Mouse (Mus musculus): Measurements from ENCODE around the gene Col8a2.

Col8a2 gene

DNA sequence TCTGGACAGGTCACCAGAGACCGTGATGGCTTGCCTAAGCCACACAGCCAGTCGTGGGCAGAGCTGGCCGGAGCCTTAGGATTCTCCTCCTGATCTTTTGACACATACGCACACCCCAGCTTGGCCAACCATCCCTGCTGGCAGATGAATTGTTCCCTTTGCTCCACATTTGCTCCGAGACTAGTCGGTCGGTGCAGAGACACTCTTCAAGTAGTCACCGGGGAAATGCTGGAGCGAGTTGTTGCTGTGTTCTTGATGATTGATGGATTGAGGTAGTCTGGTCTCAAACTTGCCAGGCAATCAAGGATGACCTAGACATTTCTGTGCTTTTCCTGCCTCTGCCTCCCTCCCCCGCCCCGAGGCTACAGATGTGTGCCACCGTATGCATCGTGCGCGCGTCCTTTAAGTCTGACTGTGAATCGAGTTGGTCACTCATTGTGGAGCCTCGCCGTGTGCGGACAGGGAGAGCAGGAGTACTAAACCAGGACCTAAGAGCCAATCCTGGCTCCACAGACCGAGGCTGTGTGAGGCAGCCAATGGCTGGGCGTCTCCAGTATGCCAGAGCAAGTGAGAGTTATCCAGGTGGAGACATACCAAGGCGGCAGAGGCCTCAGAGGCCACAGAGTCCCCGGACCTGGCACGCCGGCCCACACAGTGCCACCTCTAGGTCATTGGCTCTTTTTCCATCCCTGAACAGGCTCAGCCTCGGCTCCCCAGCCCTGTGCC is 15.2 kb downstream of the Col8a2 start:
- DNase-seq (ENCODE audit: low spot score in 2 of 2) = no peak

DNA sequence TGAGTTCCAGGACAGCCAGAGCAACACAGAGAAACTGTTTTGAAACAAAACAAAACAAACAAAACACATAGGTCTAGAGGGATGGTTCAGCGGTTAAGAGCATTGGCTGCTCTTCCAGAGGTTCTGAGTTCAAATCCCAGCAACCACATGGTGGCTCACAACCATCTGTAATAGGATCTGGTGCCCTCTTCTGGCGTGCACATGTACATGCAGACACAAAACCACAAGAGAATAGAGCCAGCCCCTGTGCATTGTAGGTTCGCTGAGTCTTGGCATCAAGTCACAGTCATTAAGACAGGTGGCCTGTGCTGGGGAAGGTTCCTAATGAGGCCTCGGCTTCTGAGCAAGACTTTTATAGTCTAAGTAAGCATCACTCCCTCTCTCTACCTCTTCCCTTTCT is 17.3 kb downstream of the Col8a2 start:
- no peak for DNase-seq (ENCODE audit: low spot score in 2 of 2)

DNA sequence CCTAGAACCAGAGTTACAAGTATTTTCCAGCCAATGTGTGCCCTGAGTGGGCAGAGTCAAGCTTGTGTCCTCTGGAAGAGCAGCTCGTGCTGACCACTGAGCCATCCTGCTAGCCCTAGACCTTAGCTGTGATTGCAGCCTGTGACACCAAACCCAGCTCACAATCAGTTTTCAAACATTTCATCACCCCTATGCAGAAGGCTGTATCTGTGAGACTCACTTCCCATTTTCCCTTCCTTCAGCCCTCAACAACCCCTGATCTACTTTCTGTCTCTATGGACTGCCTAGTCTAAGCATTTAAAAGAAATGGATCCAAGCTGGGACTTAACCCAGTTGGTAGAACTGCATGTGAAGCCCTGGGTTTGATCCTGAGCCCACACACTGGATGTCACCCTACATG is 18.8 kb downstream of the Col8a2 start:
- no peak for DNase-seq (ENCODE audit: low spot score in 2 of 2)

DNA sequence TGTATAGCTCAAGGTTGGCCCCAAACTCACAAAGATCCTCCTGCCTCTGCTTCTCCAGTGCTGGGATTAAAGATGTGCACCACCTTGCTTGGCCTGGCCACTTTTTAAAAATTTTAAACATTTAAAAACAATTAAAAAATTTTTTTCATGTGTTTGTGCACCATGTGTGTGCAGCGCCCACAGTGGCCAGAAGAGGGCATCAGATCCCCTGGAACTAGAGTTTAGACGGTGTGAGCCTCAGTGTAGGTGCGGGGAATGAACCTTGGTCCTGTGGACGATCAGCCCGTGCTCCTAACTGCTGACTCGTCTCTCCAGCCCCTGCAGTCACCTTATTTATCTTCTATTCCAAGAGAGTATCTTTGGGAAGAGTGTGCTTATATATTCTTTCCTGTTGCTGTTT is 19.5 kb downstream of the Col8a2 start:
- no peak for DNase-seq (ENCODE audit: low spot score in 2 of 2)

DNA sequence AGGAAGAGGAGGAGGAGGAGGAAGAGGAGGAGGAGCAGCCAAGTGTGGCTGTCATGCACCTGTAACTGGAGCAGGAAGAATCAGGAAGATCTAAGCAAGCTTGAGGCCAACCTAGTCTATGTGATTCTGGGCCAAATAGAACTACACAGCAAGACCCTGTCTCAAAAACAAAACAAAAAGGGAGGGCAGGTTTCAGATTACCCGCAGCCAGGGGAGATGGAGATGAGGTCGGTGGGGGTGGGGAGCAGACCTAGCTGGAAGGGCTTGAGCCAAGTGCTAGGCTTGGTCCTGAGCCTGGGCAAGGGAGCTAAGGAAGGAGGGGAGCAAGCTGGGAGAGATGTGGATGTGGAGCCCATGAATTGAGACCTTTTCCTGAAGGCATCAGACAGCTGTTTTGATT is 20.2 kb downstream of the Col8a2 start:
- no peak for DNase-seq (ENCODE audit: low spot score in 2 of 2)

DNA sequence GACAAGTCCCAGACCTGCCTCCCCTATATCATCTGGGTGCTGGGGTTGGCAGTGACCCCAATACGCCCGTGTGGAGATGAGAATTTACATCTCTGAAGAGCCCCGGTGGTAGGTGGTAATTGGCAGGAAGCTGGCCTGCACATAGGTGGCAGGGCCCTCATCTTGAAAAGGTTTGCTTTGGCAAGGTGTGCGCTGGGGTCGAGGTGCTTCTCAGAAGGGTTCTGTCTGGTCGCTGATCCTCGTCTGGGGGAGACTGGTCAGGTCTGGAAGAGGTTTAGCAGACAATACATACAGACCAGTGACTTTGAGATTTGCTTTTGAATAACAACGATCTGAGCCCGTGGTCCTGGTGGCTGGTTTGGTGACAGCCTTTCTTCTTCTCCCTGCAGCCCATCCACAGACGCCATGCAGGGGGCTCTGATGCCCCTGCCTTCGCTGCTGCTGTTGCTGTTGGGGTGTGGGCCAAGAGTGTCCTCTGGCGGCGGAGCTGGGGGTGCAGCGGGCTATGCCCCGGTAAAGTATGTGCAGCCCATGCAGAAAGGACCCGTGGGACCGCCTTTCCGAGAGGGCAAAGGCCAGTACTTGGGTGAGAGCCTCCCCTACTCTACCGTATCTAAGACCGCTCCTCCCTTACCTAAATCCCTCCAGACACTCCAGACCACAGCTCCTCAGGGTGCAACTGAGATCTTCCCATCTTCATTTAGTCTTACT is 22.8 kb downstream of the Col8a2 start:
- no peak for DNase-seq (ENCODE audit: low spot score in 2 of 2)

DNA sequence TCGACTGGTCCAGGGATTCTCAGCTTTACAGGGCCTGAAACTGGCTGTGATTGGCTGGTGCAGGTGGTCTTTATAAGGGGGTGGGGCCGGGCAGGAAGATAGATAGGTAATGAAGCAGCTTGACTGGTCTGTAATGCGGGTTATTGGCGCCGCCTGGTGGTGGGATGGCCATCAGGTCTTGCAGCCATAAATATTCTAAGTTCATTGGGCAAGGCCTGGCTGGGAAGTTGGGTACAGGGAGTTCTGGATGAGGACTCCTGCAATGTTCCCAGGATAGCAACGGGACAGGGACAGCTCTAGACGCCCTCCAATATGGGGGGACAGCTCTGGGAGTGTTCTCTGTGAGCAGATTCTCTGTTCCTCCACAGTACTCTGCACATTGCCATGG is 23.3 kb downstream of the Col8a2 start:
- peak; percentile 71 to 86 for DNase-seq (ENCODE audit: low spot score in 2 of 2)

DNA sequence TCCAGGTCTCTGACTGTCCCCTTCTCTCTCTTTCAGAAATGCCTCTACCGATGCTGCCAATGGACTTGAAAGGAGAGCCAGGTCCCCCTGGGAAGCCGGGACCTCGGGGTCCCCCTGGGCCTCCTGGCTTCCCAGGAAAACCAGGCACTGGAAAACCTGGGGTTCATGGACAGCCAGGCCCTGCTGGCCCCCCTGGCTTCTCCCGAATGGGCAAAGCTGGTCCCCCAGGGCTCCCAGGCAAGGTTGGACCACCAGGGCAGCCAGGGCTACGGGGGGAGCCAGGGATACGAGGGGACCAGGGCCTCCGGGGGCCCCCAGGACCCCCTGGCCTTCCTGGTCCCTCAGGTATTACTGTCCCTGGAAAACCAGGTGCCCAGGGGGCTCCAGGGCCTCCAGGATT is 23.8 kb downstream of the Col8a2 start:
- DNase-seq (ENCODE audit: low spot score in 2 of 2) = no peak

DNA sequence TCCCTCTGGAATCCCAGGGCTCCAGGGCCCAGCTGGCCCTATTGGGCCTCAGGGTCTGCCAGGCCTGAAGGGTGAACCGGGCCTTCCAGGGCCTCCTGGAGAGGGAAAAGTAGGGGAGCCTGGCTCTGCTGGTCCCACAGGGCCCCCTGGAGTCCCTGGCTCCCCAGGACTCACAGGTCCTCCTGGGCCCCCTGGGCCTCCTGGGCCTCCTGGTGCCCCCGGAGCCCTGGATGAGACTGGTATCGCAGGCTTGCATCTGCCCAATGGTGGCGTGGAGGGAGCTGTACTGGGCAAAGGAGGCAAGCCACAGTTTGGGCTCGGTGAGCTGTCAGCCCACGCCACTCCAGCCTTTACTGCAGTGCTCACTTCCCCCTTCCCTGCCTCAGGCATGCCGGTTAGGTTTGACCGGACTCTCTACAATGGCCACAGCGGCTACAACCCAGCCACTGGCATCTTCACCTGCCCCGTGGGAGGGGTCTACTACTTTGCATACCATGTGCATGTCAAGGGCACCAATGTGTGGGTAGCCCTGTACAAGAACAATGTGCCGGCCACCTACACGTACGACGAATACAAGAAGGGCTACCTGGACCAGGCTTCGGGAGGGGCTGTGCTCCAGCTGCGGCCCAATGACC is 25.1 kb downstream of the Col8a2 start:
- DNase-seq (ENCODE audit: low spot score in 2 of 2) = no peak

DNA sequence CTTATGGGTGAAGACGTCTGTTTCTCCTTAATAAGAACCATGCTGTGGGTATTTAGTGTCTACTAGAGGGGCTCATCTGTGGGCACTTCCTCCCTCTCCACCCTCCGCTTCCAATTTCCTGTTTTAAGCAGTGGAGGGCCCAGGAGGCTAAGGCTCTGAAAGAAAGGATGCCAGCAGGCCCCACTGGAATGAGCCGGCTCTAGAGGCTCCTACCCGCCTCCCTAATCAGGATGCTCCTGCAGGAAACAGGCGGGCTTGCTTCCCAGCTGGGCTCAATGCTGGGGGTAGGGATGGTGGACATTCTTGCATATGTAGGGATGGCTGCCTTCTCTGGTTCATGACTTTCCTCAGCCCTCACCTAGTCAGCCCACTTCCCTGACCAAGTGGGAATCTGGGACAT is 26.6 kb downstream of the Col8a2 start:
- DNase-seq (ENCODE audit: low spot score in 2 of 2) = no peak

DNA sequence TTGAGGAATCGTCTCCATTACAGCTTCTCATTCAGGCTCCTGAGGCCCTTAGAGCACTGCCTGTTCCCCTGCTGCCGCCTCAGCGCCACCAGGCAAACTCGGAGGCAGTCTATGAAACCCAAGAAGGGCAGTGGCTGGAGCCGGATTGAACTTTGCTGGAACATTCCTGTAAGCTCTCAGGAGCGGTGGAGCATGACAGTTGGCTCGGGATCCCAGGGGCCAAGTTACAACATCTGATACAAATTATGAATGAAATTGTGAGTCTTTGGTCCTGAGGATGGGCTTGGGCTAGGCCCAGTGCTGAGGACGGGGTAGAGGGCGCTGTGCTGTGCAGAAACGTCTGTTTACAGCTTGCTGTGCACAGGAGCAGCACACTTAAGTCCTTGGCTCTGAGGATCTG is 27.8 kb downstream of the Col8a2 start:
- DNase-seq (ENCODE audit: low spot score in 2 of 2) = no peak

DNA sequence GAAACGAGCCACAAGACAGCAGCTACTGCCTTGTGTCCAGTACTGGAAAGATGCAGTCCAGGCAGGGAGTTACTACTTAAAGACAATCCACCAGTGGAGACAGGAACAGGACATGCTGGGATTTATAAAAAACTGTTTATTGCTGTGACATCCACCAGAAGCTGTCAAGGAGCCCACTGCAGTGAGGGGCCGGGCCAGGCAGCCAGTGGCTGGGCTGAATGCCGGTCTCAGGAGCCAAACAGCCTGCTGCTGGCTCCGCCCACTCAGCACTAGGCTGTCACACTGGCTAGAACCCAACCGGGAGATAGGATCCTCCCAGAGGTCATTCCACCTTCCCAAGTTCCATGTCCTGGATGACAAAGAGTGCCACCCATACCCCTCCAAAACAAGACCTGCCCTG is 29.3 kb downstream of the Col8a2 start:
- DNase-seq (ENCODE audit: low spot score in 2 of 2) = no peak

DNA sequence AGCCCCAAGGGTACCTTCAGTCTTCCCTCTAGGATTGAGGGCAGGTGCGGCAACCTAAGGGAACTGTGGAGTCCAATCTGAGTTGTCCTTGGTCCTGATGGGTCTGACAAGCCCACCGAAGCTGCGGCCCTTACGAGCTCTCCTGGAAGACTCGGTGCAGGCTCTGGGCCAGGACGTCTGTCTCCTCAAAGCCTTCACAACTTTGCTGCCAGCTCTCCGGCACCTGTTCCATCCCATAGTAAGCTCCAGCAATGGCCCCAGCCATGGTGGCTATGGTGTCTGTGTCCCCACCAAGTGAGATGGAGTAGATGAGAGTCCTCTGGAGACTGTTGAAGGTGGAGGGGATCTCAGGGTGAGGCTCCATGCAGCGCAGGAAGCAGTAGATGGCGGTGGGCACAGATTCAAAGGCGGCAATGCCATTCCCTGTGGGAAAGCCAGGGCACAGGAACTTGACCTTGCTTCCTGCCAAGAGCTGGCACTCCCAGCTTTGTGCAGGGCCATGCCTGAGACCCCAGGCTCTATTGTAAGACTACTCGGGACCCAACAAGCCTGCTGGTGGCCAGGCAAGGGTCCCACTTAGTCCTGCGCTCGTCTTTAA is 29.9 kb downstream of the Col8a2 start:
- no peak for DNase-seq (ENCODE audit: low spot score in 2 of 2)

DNA sequence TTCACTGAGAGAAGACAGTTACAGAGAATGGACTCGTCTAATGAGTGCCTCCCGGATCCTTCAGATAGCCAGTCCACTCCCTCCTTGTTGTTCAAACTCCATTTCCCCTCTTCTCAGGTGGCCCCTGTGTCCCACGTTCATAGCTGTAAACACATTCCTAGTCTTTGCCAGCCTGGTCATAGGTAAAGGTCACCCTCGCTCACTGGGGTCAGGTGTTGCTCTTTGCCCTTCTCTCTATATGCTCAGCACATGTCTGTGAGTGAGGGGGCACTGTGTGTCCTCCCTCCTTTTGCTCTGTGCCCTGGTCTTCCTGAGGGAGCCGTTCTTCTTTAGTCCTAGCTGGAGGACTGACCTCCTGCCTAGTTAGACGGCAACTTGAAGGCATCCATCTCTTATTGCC is 33.2 kb downstream of the Col8a2 start:
- no peak for DNase-seq (ENCODE audit: low spot score in 2 of 2)

DNA sequence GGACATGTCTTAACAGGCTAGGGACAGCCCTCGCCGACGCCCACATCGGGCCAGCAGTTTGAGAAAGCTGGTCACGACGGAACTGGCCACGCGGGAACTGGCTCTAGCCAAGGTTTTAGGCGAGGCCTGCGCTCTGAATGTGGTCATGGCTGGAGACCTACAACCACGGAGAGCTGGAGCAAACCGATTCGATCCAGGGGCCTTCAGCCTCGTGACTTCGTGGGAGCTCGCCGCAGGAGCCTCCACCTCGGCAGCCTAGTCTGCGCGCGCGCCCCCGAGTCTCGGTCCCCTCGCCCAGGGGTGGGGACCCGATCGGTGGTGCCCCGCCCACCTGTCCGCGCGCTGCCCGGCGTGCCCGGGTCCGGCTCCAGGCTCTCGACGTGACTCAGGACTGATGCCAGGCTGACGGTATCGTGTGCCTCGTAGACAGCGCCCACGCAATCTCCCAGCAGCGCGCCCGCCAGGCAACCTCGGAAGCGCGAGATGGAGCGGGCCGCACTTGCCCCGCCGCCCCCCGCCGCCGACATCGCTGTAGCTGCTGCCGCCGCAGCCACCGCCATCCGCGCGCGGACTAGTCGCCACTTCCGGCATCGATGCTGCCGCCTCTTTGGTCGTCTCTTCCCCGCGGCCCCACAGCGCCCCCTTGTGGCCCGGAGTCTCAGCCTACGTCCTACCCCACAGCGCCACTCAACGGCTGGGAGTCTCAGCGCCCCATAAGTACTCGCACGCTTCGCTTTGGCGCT is 34.7 kb downstream of the Col8a2 start, which contains the start of gene Adprhl2:
TSS of gene Adprhl2 (minus strand) at position 593 of the 743 bp plus-strand sequence.
- DNase-seq (ENCODE audit: low spot score in 2 of 2) = peak; percentile 95 to 99

DNA sequence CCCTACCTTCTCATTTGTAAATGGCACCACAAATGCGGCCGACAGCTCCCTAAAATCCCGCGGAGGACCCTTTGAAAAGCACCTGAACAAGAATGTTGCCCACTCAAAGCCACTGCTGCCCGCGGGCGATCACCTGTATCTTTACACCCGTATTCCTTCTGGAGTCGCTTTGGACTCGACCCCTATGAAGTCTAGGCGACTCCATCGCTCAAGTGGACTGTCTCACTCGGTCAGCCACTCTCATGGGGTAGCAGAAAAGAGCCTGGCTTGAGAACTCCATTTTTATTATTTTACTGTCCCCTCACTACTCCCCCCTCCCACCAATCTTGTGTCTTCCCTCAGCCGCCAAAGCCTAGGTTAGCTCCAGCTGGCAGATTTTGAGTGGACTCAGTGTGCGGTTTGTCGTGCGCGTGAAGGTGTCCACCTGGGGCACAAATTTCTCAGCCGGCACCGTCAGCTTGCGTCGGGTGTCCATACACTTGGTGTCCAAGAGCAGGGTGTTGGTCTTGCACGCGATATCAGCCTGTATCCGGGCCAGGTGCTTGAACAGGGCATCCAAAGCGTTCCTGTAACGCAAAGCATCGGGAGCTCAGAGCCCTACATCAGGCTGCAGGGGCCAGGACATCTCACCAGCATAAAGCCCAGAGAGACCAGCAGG is 35.4 kb downstream of the Col8a2 start:
- DNase-seq (ENCODE audit: low spot score in 2 of 2) = no peak

DNA sequence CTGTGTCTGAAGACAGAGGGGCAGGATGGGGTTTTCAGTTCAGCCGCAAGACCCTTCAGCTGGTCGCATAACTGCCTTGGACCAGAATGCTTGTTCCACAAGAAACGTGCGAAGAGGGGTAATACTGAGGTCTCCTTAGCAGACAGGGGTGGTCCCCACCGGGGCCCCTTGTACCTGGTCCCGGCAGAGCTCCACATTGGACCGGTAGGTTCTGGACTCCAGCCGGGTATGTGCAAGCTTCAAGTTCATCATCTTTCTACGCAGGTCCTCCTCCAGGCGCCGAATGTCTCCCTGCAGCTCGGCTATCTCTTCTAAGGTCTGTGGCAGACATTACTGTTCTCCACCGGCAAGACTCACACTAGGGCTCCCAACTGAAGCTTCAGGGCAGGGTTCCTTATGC is 36.1 kb downstream of the Col8a2 start:
- no peak for DNase-seq (ENCODE audit: low spot score in 2 of 2)

DNA sequence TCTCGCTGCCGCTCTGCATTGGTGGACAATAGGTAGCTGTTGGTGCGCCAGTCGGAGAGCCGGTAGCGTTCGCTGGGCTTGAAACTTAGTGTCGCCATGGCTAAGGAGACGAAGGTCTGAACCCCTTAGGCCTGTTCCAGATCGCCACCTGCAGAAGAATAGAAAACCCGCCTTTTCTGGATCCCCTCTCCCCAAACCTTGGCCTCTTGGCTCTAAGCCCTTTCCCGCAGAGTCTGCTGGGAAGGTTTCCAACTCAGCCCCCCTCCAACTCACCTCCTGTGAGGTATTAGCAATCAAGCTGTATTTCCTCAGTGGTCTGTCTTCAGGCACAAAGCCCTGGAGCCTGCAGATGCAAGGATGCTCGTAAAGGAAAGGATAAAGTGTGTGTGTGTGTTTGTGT is 38.3 kb downstream of the Col8a2 start:
- no peak for DNase-seq (ENCODE audit: low spot score in 2 of 2)

DNA sequence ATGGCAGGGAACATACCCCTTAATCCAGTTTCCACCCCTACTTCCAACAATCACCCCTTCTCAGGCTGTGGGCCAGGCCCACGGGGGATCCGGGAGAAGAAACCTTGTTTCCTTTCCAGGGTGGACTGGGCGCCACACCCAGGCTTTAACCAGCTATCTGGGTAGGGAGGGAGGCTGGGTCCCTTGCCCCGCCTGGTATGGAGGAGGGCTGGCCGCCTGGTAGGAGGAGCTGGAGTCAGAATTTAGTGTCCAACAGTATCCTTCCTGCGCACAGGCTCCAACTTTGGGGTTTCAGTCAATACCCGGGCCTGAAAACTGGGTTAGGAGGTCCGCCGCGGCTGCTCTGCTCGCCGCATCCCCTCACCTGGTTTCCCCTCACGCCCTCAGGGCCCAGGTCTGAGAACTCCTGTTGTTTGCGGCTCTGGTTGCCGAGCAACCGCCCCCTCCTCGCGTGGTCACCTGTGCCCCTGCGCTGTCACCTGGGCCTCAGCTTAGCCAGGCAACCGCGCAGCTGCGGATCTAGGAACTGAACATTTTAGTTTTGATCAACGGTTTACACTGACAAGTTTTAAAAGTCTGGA is 38.8 kb downstream of the Col8a2 start, which contains the start of gene Tekt2:
TSS of gene Tekt2 (minus strand) at position 408 of the 581 bp plus-strand sequence.
- peak; percentile 43 to 53 for DNase-seq (ENCODE audit: low spot score in 2 of 2)

DNA sequence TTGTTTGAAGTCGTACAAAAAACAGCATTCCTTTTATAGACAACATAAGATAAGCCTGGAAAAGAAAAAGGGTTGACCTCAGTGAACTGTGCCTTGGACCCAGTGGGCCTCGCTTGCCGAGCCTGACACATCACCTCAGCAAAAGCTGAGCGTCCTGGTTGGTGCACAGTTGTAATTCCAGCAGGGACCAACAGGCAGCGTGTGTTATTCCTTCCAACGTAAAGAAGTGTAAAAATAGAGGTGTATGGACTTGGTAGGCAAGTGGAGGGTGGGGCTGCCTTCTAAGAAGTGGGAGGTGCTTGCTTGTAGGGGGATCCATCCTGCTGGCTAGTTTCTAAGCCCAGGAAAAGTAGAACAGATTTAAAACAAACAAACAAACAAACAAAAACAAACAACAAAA is 39.4 kb downstream of the Col8a2 start:
- DNase-seq (ENCODE audit: low spot score in 2 of 2) = no peak

DNA sequence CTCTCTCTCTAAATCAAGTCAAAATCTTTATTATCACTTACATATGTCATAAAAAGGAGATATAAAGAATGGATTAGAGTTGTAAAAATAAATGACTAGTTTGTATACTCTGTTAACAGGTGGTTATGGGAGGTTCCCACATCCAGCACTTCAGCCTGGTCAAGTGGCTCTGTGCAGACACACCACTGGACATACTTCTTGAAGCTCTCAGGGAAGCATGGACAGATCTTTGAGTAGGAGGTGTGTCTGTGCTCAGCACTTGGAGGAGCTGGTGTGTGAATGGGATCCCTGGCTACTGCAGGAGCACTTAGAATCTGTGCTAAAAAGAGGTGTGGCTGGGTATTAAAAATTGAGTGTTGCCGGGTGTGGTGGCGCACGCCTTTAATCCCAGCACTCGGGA is 43.7 kb downstream of the Col8a2 start:
- DNase-seq (ENCODE audit: low spot score in 2 of 2) = no peak
